In the genomic region with DNA sequence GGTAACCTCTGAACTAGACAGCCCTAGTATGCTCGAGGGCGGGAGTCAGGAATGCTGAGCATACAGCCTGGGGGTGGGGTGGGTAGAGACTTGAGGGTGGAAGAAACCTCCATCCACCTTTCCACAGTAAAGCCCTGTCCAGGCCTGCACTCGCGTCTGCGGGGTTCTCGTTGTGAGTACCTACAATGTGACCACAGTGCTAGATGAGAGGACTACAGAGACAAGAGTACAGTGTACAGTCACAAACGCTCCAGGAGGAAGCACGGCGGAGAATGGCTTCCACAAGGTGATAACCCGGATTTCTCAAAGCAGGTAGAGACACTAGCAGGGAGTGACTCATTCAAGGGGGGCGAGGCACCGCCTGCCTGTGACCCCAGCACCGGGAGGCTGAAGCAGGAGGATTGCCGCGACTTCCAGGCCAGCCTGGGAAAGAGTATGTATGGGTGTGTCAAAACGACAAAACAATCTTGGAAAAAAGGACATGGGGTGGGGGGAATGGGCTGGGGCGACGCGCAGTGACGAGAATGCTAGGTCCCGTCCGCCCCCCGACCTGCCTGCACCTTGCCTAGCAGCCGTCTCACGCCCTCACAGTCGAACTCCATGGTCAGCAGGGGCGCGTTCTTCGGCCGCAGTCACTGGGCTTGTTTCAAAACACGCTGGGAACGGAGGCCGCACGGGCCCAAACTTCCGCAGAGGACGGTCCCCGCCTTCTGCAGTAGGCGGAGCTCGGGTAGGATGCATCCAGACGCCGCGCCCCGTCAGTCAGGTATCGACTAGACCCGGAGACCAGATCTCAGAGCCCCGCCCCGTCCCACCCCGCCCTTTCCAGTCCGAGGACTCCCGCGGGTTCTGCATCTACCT, we compare ENCODE assay signal across 8 mouse cellular contexts. TPM values are rescaled to one million over a fixed set of nuclear protein-coding genes. Genes with fewer than 3 reads are reported as not detected.
DNase-seq lines count a peak whose midpoint lies in the region; ATAC-seq lines count a peak whose summit lies in the region.

A gene (minus strand): TSS at position 697 of the 861 bp plus-strand sequence.

- H3K4me2 ChIP-seq in hindbrain, embryonic 11.5 days (replicated peaks; ENCODE audit: low read depth, low read length), result peak within 1 kb of the TSS; percentile 78

- H3K27ac ChIP-seq in hindbrain, embryonic 11.5 days (ENCODE audit: low read depth, low read length), result no peak within 1 kb of the TSS

- peak within 1 kb of the TSS; percentile 72 for H3K4me3 ChIP-seq in hindbrain, embryonic 11.5 days (ENCODE audit: low read depth, low read length)

- peak; percentile 93 for DNase-seq in Muller cell, postnatal 12 days (ENCODE audit: inconsistent ontology term)
- DNase-seq in cerebellum, adult 9-11 months, result peak; percentile 96
- peak; percentile 84 to 94 for DNase-seq in frontal cortex, adult 2 months (ENCODE audit: extremely low spot score in 1 of 2, low spot score in 1 of 2)
- DNase-seq in hindbrain, embryonic 11.5 days (ENCODE audit: low spot score), result peak; percentile 94
- DNase-seq in layer of hippocampus, postnatal 10 days (ENCODE audit: low spot score in 2 of 2), result peak; percentile 89 to 92
- peak; percentile 97 for DNase-seq in lung, postnatal 10 days
- DNase-seq in ovary, postnatal 36 days (ENCODE audit: low spot score), result peak; percentile 95
- peak; percentile 88 for DNase-seq in thymus, postnatal 25 days

- peak within 1 kb of the TSS; percentile 81 for H3K9ac ChIP-seq in hindbrain, embryonic 11.5 days (ENCODE audit: low read depth, low read length)

- H3K9me3 ChIP-seq in hindbrain, embryonic 11.5 days (ENCODE audit: control insufficient read depth, low read length), result no peaks in the 10 kb centered on the region

- WGBS in hindbrain, embryonic 11.5 days, result under 1% methylated on average over 49 of the region's 51 CpGs

- 0 out of 2 replicates have a peak, but pooled peaks cover 4% of the 10 kb centered on the region for H3K36me3 ChIP-seq in hindbrain, embryonic 11.5 days (ENCODE audit: control insufficient read depth, insufficient read depth, low read length)

- peaks cover 3% of the 10 kb centered on the region; the same call in 1 of the 2 replicates for H3K27me3 ChIP-seq in hindbrain, embryonic 11.5 days (ENCODE audit: control insufficient read depth, insufficient read depth, low read length)

- peak; percentile 92 for ATAC-seq in hindbrain, embryonic 11.5 days (ENCODE audit: low FRiP score)

- 0 out of 2 replicates have a peak, but pooled peaks cover 4% of the 10 kb centered on the region for H3K4me1 ChIP-seq in hindbrain, embryonic 11.5 days (replicated peaks; ENCODE audit: control insufficient read depth, insufficient read depth, low read length)

RNA-seq across cellular contexts. Expression of the gene that starts here (rescaled TPM):
- polyA plus RNA-seq in frontal cortex, adult 2 months (2012; rRNA removed), result 6.3 and 7.7 TPM in 2 replicates
- polyA plus RNA-seq in hindbrain, embryonic 11.5 days (2014; fragmentation: Nextera tagmentation; extraction: Ambion mirVana), result 11.3 and 13.1 TPM in 2 replicates
- 10 to 100 TPM; 11.4 TPM for total RNA-seq in layer of hippocampus, postnatal 10 days (2021)
